Mouse (Mus musculus): ENCODE measurements around the gene Ntm. TPM values are rescaled to one million over a fixed set of nuclear protein-coding genes. Genes with fewer than 3 reads are reported as not detected.

Gene Ntm
- total RNA-seq, 2 experiments from 2014 or later, result 132 to 134 TPM

- DNase-seq (ENCODE audit: extremely low spot score in 1 of 2, low spot score in 1 of 2), result no peak
These were observed 693.7 kb downstream of the Ntm start for GRCm38 (mm10) chr9:29269277-29269646.

GRCm38 (mm10) chr9:29268583-29269276 lies 694.2 kb downstream of the Ntm start:
- DNase-seq (ENCODE audit: extremely low spot score in 1 of 2, low spot score in 1 of 2), result no peak

- DNase-seq (ENCODE audit: extremely low spot score in 1 of 2, low spot score in 1 of 2), result no peak
These were observed 695.3 kb downstream of the Ntm start for GRCm38 (mm10) chr9:29267663-29268062.

- no peak for DNase-seq (ENCODE audit: extremely low spot score in 1 of 2, low spot score in 1 of 2)
These were observed 697.8 kb downstream of the Ntm start for GRCm38 (mm10) chr9:29265177-29265576.

GRCm38 (mm10) chr9:29262836-29263235 lies 700.1 kb downstream of the Ntm start:
- DNase-seq (ENCODE audit: extremely low spot score in 1 of 2, low spot score in 1 of 2), result no peak

GRCm38 (mm10) chr9:29252866-29253265 lies 710.1 kb downstream of the Ntm start:
- no peak for DNase-seq (ENCODE audit: extremely low spot score in 1 of 2, low spot score in 1 of 2)

GRCm38 (mm10) chr9:29250813-29251212 lies 712.1 kb downstream of the Ntm start:
- DNase-seq (ENCODE audit: extremely low spot score in 1 of 2, low spot score in 1 of 2), result no peak

GRCm38 (mm10) chr9:29247812-29248211 lies 715.1 kb downstream of the Ntm start:
- no peak for DNase-seq (ENCODE audit: extremely low spot score in 1 of 2, low spot score in 1 of 2)

GRCm38 (mm10) chr9:29244006-29244405 lies 718.9 kb downstream of the Ntm start:
- no peak for DNase-seq (ENCODE audit: extremely low spot score in 1 of 2, low spot score in 1 of 2)

- DNase-seq (ENCODE audit: extremely low spot score in 1 of 2, low spot score in 1 of 2), result no peak
These were observed 720.2 kb downstream of the Ntm start for GRCm38 (mm10) chr9:29242497-29243422.

- DNase-seq (ENCODE audit: extremely low spot score in 1 of 2, low spot score in 1 of 2), result no peak
These were observed 722.1 kb downstream of the Ntm start for GRCm38 (mm10) chr9:29240797-29241196.

- DNase-seq (ENCODE audit: extremely low spot score in 1 of 2, low spot score in 1 of 2), result no peak
These were observed 724.0 kb downstream of the Ntm start for GRCm38 (mm10) chr9:29238973-29239372.

- no peak for DNase-seq (ENCODE audit: extremely low spot score in 1 of 2, low spot score in 1 of 2)
These were observed 726.2 kb downstream of the Ntm start for GRCm38 (mm10) chr9:29236752-29237151.

- DNase-seq (ENCODE audit: extremely low spot score in 1 of 2, low spot score in 1 of 2), result no peak
These were observed 735.2 kb downstream of the Ntm start for GRCm38 (mm10) chr9:29227747-29228146.

GRCm38 (mm10) chr9:29222915-29223545 lies 739.9 kb downstream of the Ntm start:
- DNase-seq (ENCODE audit: extremely low spot score in 1 of 2, low spot score in 1 of 2), result no peak

GRCm38 (mm10) chr9:29220941-29221615 lies 741.9 kb downstream of the Ntm start:
- no peak for DNase-seq (ENCODE audit: extremely low spot score in 1 of 2, low spot score in 1 of 2)

- peak in 1 of 2 experiments; percentile 16 for DNase-seq (ENCODE audit: extremely low spot score in 1 of 2, low spot score in 1 of 2)
These were observed 742.4 kb downstream of the Ntm start for GRCm38 (mm10) chr9:29220493-29220892.

GRCm38 (mm10) chr9:29217951-29218350 lies 745.0 kb downstream of the Ntm start:
- DNase-seq (ENCODE audit: extremely low spot score in 1 of 2, low spot score in 1 of 2), result no peak

GRCm38 (mm10) chr9:29216528-29216927 lies 746.4 kb downstream of the Ntm start:
- DNase-seq (ENCODE audit: extremely low spot score in 1 of 2, low spot score in 1 of 2), result no peak

GRCm38 (mm10) chr9:29215796-29216195 lies 747.1 kb downstream of the Ntm start:
- no peak for DNase-seq (ENCODE audit: extremely low spot score in 1 of 2, low spot score in 1 of 2)

GRCm38 (mm10) chr9:29215241-29215640 lies 747.7 kb downstream of the Ntm start:
- DNase-seq (ENCODE audit: extremely low spot score in 1 of 2, low spot score in 1 of 2), result no peak
